In genomic region chr10:63025491-63026011, GRCm38 (mm10) we compare ENCODE assay signal across 9 mouse cellular contexts. TPM values are rescaled to one million over a fixed set of nuclear protein-coding genes. Genes with fewer than 3 reads are reported as not detected.
DNase-seq lines count a peak whose midpoint lies in the region; ATAC-seq lines count a peak whose summit lies in the region.
"Had no signal": no experiment of that assay in that cellular context is flagged by ENCODE, and none has a peak within 500 bp of the region (broad histone marks: within the 10 kb centered on the region; RNA-seq: fewer than 3 reads in every experiment).

No protein-coding gene starts in this region.

- ATAC-seq in heart, embryonic 12.5 days (ENCODE audit: insufficient number of reproducible peaks, low FRiP score): no peak
- ATAC-seq in midbrain, embryonic 12.5 days (ENCODE audit: low FRiP score, low read depth): no peak
- ATAC-seq in megakaryocyte progenitor cell, adult 5-6 weeks (replicated peaks; ENCODE audit: poor library complexity): no peak

- no peak overlapping the region for H3K9ac ChIP-seq in heart, embryonic 12.5 days
- 0 out of 2 replicates have a peak overlapping the region, but pooled peaks have one; percentile 37 for H3K9ac ChIP-seq in midbrain, embryonic 12.5 days (replicated peaks)

- 82% methylated on average over 6 of the region's 6 CpGs for WGBS in heart, embryonic 12.5 days
- WGBS in hindbrain, embryonic 10.5 days: 27% methylated on average over 6 of the region's 6 CpGs
- 8% methylated on average over 6 of the region's 6 CpGs for WGBS in midbrain, embryonic 12.5 days

- peaks cover 18% of the 10 kb centered on the region for H3K4me1 ChIP-seq in heart, embryonic 12.5 days (replicated peaks)
- H3K4me1 ChIP-seq in hindbrain, embryonic 10.5 days (replicated peaks): peaks cover 62% of the 10 kb centered on the region
- H3K4me1 ChIP-seq in midbrain, embryonic 12.5 days: peaks cover 52% of the 10 kb centered on the region

- H3K9me3 ChIP-seq in heart, embryonic 12.5 days (replicated peaks): no peaks in the 10 kb centered on the region
- no peaks in the 10 kb centered on the region for H3K9me3 ChIP-seq in hindbrain, embryonic 10.5 days
- no peaks in the 10 kb centered on the region for H3K9me3 ChIP-seq in midbrain, embryonic 12.5 days

- DNase-seq in heart, adult 9 months (ENCODE audit: low spot score in 2 of 2): no peak
- DNase-seq in Muller cell, postnatal 12 days (ENCODE audit: inconsistent ontology term): peak; percentile 85
- DNase-seq in hindbrain, embryonic 10.5 days (ENCODE audit: low spot score): peak; percentile 29
- DNase-seq in spleen, postnatal 36 days (ENCODE audit: low spot score in 2 of 2): no peak
- DNase-seq in adrenal gland, postnatal 10 days: no peak
- DNase-seq: cerebellum, adult 18-20 months had no signal

- H3K4me3 ChIP-seq in heart, embryonic 12.5 days: no peak overlapping the region
- peak overlapping the region; percentile 95 for H3K4me3 ChIP-seq in hindbrain, embryonic 10.5 days
- H3K4me3 ChIP-seq in midbrain, embryonic 12.5 days: peak overlapping the region; percentile 81

- peak overlapping the region; percentile 98; the same call in 1 of the 2 replicates for H3K27ac ChIP-seq in heart, embryonic 12.5 days (ENCODE audit: poor library complexity, severe bottlenecking)
- peak overlapping the region; percentile 100 for H3K27ac ChIP-seq in hindbrain, embryonic 10.5 days
- peak overlapping the region; percentile 100 for H3K27ac ChIP-seq in midbrain, embryonic 12.5 days (replicated peaks)

- no peaks in the 10 kb centered on the region for H3K27me3 ChIP-seq in heart, embryonic 12.5 days (replicated peaks)
- H3K27me3 ChIP-seq in hindbrain, embryonic 10.5 days (ENCODE audit: insufficient read depth, poor library complexity, severe bottlenecking): no peaks in the 10 kb centered on the region
- H3K27me3 ChIP-seq in midbrain, embryonic 12.5 days: no peaks in the 10 kb centered on the region

- no peaks in the 10 kb centered on the region for H3K36me3 ChIP-seq in heart, embryonic 12.5 days
- no peaks in the 10 kb centered on the region for H3K36me3 ChIP-seq in hindbrain, embryonic 10.5 days
- no peaks in the 10 kb centered on the region for H3K36me3 ChIP-seq in midbrain, embryonic 12.5 days

- H3K4me2 ChIP-seq in heart, embryonic 12.5 days: peak overlapping the region; percentile 71; the same call in 1 of the 2 replicates
- H3K4me2 ChIP-seq in midbrain, embryonic 12.5 days (replicated peaks): peak overlapping the region; percentile 73

RNA-seq across cellular contexts. Expression of gene Pbld2, which starts 1.4 kb away (rescaled TPM):
- polyA plus RNA-seq in heart, embryonic 12.5 days (2016; fragmentation: Nextera tagmentation; extraction: Ambion mirVana): 0.68 and 0.78 TPM in 2 replicates
- polyA plus RNA-seq in hindbrain, embryonic 10.5 days (2016; fragmentation: Nextera tagmentation; extraction: Ambion mirVana): 0.52 and 0.88 TPM in 2 replicates
- 1.0 and 1.2 TPM in 2 replicates for polyA plus RNA-seq in midbrain, embryonic 12.5 days (2016; fragmentation: Nextera tagmentation; extraction: Ambion mirVana)
- 1 to 10 TPM; 3.2 to 6.4 TPM for total RNA-seq in adrenal gland, postnatal 10 days (2021)
- total RNA-seq in megakaryocyte progenitor cell, adult 5-6 weeks (2015): 0.66 TPM in 1 of 2 replicates, not detected in the other
- not detected in 2 replicates for total RNA-seq in megakaryocyte progenitor cell, adult 5-6 weeks (2017)

RNA-seq across cellular contexts. Expression of gene Hnrnph3, which starts 1.5 kb away (rescaled TPM):
- polyA plus RNA-seq in heart, embryonic 12.5 days (2016; fragmentation: Nextera tagmentation; extraction: Ambion mirVana): 70.7 and 77.3 TPM in 2 replicates
- polyA plus RNA-seq in hindbrain, embryonic 10.5 days (2016; fragmentation: Nextera tagmentation; extraction: Ambion mirVana): 193 and 201 TPM in 2 replicates
- 265 and 271 TPM in 2 replicates for polyA plus RNA-seq in midbrain, embryonic 12.5 days (2016; fragmentation: Nextera tagmentation; extraction: Ambion mirVana)
- total RNA-seq in adrenal gland, postnatal 10 days (2021): 10 to 100 TPM; 36.4 to 51.7 TPM
- 20.2 and 28.5 TPM in 2 replicates for total RNA-seq in megakaryocyte progenitor cell, adult 5-6 weeks (2015)
- 23.9 and 51.9 TPM in 2 replicates for total RNA-seq in megakaryocyte progenitor cell, adult 5-6 weeks (2017)

RNA-seq across cellular contexts. Expression of gene Pbld1, which starts 34.4 kb away (rescaled TPM):
- polyA plus RNA-seq in heart, embryonic 12.5 days (2016; fragmentation: Nextera tagmentation; extraction: Ambion mirVana): 0.40 and 0.87 TPM in 2 replicates
- polyA plus RNA-seq in hindbrain, embryonic 10.5 days (2016; fragmentation: Nextera tagmentation; extraction: Ambion mirVana): 1.6 and 2.0 TPM in 2 replicates
- 1.2 TPM in 2 replicates for polyA plus RNA-seq in midbrain, embryonic 12.5 days (2016; fragmentation: Nextera tagmentation; extraction: Ambion mirVana)
- 10 to 100 TPM; 13.0 to 31.0 TPM for total RNA-seq in adrenal gland, postnatal 10 days (2021)
- total RNA-seq in megakaryocyte progenitor cell, adult 5-6 weeks (2015): 0.27 and 0.32 TPM in 2 replicates
- 0.17 TPM in 1 of 2 replicates, not detected in the other for total RNA-seq in megakaryocyte progenitor cell, adult 5-6 weeks (2017)

RNA-seq across cellular contexts. Expression of gene Rufy2, which starts 45.5 kb away (rescaled TPM):
- 14.6 and 15.9 TPM in 2 replicates for polyA plus RNA-seq in heart, embryonic 12.5 days (2016; fragmentation: Nextera tagmentation; extraction: Ambion mirVana)
- 20.6 and 23.4 TPM in 2 replicates for polyA plus RNA-seq in hindbrain, embryonic 10.5 days (2016; fragmentation: Nextera tagmentation; extraction: Ambion mirVana)
- polyA plus RNA-seq in midbrain, embryonic 12.5 days (2016; fragmentation: Nextera tagmentation; extraction: Ambion mirVana): 37.6 and 38.3 TPM in 2 replicates
- 10 to 100 TPM; 14.8 to 30.7 TPM for total RNA-seq in adrenal gland, postnatal 10 days (2021)
- 5.1 and 5.6 TPM in 2 replicates for total RNA-seq in megakaryocyte progenitor cell, adult 5-6 weeks (2015)
- total RNA-seq in megakaryocyte progenitor cell, adult 5-6 weeks (2017): 6.0 and 6.5 TPM in 2 replicates

Comparison
In these comparisons a context has a peak if more than half of its experiments do, and no peak if none do; other contexts are left out.
1. DNase-seq: peak in Muller cell, postnatal 12 days (single experiment) and hindbrain, embryonic 10.5 days (single experiment); none in heart, adult 9 months (0 of 2), spleen, postnatal 36 days (0 of 2) and adrenal gland, postnatal 10 days (single experiment).
2. Peak in every context shown above with its lines, with median percentiles within 50 percentile points of each other: H3K27ac ChIP-seq.